Mouse (Mus musculus) gastrocnemius, adult 8-10 months (tissue): ENCODE results near the gene Gimap8. TPM values are rescaled to one million over a fixed set of nuclear protein-coding genes. Genes with fewer than 3 reads are reported as not detected.
A peak's percentile ranks its signal among the peaks of the same experiment; 100 is the strongest.

Experiments used
- DNase-seq, 2 experiments: peaks; one replicate each; pipeline ENCODE4 v3.0.0; 2022; ENCODE audit warnings: low spot score in 2 of 2
- total RNA-seq, 4 experiments: library from RNA; stranded (reverse); gene quantifications; 2 replicates each; pipeline ENCODE4 v1.2.4; 2022

The Gimap8 gene
- total RNA-seq, 4 experiments from 2014 or later: 1.3 to 2.0 (median 1.5) TPM

GRCm38 (mm10) chr6:48637811-48638500, 9.1 kb upstream of the Gimap8 start:
- DNase-seq: no peak

- DNase-seq: no peak
Observed at GRCm38 (mm10) chr6:48638553-48638952, 8.5 kb upstream of the Gimap8 start.

GRCm38 (mm10) chr6:48641391-48641790, 5.6 kb upstream of the Gimap8 start:
- no peak for DNase-seq

GRCm38 (mm10) chr6:48642764-48643292, 4.2 kb upstream of the Gimap8 start:
- DNase-seq: no peak

GRCm38 (mm10) chr6:48645660-48646308, 1.2 kb upstream of the Gimap8 start:
- peak; percentile 26 to 53 for DNase-seq

GRCm38 (mm10) chr6:48646309-48646690, 734 bp upstream of the Gimap8 start:
- DNase-seq: no peak

GRCm38 (mm10) chr6:48647611-48648010, 577 bp downstream of the Gimap8 start:
- DNase-seq: peak in 1 of 2 experiments; percentile 0

GRCm38 (mm10) chr6:48648779-48649178, 1.7 kb downstream of the Gimap8 start:
- no peak for DNase-seq

- DNase-seq: peak in 1 of 2 experiments; percentile 1
Observed at GRCm38 (mm10) chr6:48650041-48650440, 3.0 kb downstream of the Gimap8 start.

- no peak for DNase-seq
Observed at GRCm38 (mm10) chr6:48658721-48659120, 11.7 kb downstream of the Gimap8 start.

- no peak for DNase-seq
Observed at GRCm38 (mm10) chr6:48664750-48665149, 17.7 kb downstream of the Gimap8 start.

- DNase-seq: no peak
Observed at GRCm38 (mm10) chr6:48665471-48665870, 18.4 kb downstream of the Gimap8 start.

- DNase-seq: no peak
Observed at GRCm38 (mm10) chr6:48666159-48666586, 19.1 kb downstream of the Gimap8 start.

- DNase-seq: no peak
Observed at GRCm38 (mm10) chr6:48668022-48668421, 21.0 kb downstream of the Gimap8 start.

- DNase-seq: no peak
Observed at GRCm38 (mm10) chr6:48669446-48669969, 22.5 kb downstream of the Gimap8 start.

- no peak for DNase-seq
Observed at GRCm38 (mm10) chr6:48674291-48675058, 27.4 kb downstream of the Gimap8 start.

- no peak for DNase-seq
Observed at GRCm38 (mm10) chr6:48675400-48675930, 28.4 kb downstream of the Gimap8 start.

- no peak for DNase-seq
Observed at GRCm38 (mm10) chr6:48675931-48676859, 29.2 kb downstream of the Gimap8 start, which contains the start of gene Gimap9. Gene Gimap9 (plus strand): TSS chr6:48676129.

- DNase-seq: no peak
Observed at GRCm38 (mm10) chr6:48676860-48677415, 29.9 kb downstream of the Gimap8 start.
